Mouse (Mus musculus) intestine, embryonic 14.5 days (tissue): ENCODE data around the gene Hrh2. TPM values are rescaled to one million over a fixed set of nuclear protein-coding genes. Genes with fewer than 3 reads are reported as not detected.
A peak's percentile ranks its signal among the peaks of the same experiment; 100 is the strongest.

Experiments used
- ATAC-seq: fragments of 200-750 bp; cut with Nextera tagmentation; replicated peaks from 2 replicates; pipeline ENCODE4 v1.8.0; 2017; ENCODE audit warnings: low read depth, moderate number of reproducible peaks, moderate TSS enrichment, moderate library complexity; ENCODE audit not compliant: low FRiP score, low TSS enrichment
- DNase-seq: peaks from one replicate; pipeline ENCODE4 v3.0.0-alpha.2; 2018; ENCODE audit warnings: low spot score
- H3K27ac ChIP-seq: fragments of 300-500 bp; sonication (generic); 2 replicates; pipeline ENCODE4 v1.5.1; 2014; ENCODE audit warnings: low read depth, mild to moderate bottlenecking, control low read depth
- H3K27me3 ChIP-seq: fragments of 300-500 bp; sonication (generic); replicated peaks from 2 replicates; pipeline ENCODE4 v1.6.1; 2014; ENCODE audit warnings: low read length, control low read depth; ENCODE audit not compliant: control insufficient read depth, insufficient read depth
- H3K36me3 ChIP-seq: fragments of 300-500 bp; sonication (generic); 2 replicates; pipeline ENCODE4 v1.6.1; 2014; ENCODE audit warnings: low read length, control low read depth; ENCODE audit not compliant: control insufficient read depth, insufficient read depth
- H3K4me1 ChIP-seq: fragments of 300-500 bp; sonication (generic); replicated peaks from 2 replicates; pipeline ENCODE4 v1.6.1; 2014; ENCODE audit warnings: low read length, control low read depth, mixed read lengths; ENCODE audit not compliant: control insufficient read depth, insufficient read depth
- H3K4me2 ChIP-seq: fragments of 300-500 bp; sonication (generic); 2 replicates; pipeline ENCODE4 v1.6.1; 2014; ENCODE audit warnings: low read length
- H3K4me3 ChIP-seq: fragments of 300-500 bp; sonication (generic); 2 replicates; pipeline ENCODE4 v1.5.1; 2014; ENCODE audit warnings: low read depth, low read length, control low read depth, mixed read lengths
- H3K9ac ChIP-seq: fragments of 300-500 bp; sonication (generic); 2 replicates; pipeline ENCODE4 v1.6.1; 2014; ENCODE audit warnings: mild to moderate bottlenecking, low read length
- H3K9me3 ChIP-seq: fragments of 300-500 bp; sonication (generic); 2 replicates; pipeline ENCODE4 v1.6.1; 2016; ENCODE audit warnings: low read length, control low read depth; ENCODE audit not compliant: control insufficient read depth
- WGBS: fragments of 180-500 bp; shearing (Covaris S2); extraction: QIAGEN DNeasy Blood & Tissue Kit; methylation state at CpG from one replicate; pipeline ENCODE4 v1.1.7; 2014; 5-methylcytosine and 5-hydroxymethylcytosine counted together
- polyA plus RNA-seq: library from polyadenylated mRNA; unstranded; fragments of >200 nt; fragmentation: Nextera tagmentation; extraction: Ambion mirVana; gene quantifications from 2 replicates; pipeline ENCODE4 v1.2.1, GENCODE M21; 2014

The Hrh2 gene
- polyA plus RNA-seq, 1 experiment from 2014 or later = 0.16 TPM

- Histone ChIP-seq H3K27me3 (no peaks in the 10 kb centered on the region), H3K9me3 (no peaks in the 10 kb centered on the region), H3K4me2 (no peak overlapping the region), H3K4me1 (no peaks in the 10 kb centered on the region), H3K9ac (no peak overlapping the region), H3K27ac (no peak overlapping the region), H3K36me3 (no peaks in the 10 kb centered on the region), H3K4me3 (no peak overlapping the region)
- 62% methylated on average over 5 of the region's 5 CpGs for WGBS
- DNase-seq (no peak), ATAC-seq (no peak)
Observed at GRCm38 (mm10) chr13:54215266-54215665, 23.3 kb downstream of the Hrh2 start.

GRCm38 (mm10) chr13:54215777-54216316 is 23.9 kb downstream of the Hrh2 start:
- Histone ChIP-seq H3K4me2 (no peak overlapping the region), H3K4me1 (no peaks in the 10 kb centered on the region), H3K9me3 (no peaks in the 10 kb centered on the region), H3K27me3 (no peaks in the 10 kb centered on the region), H3K9ac (no peak overlapping the region), H3K27ac (no peak overlapping the region), H3K36me3 (no peaks in the 10 kb centered on the region), H3K4me3 (no peak overlapping the region)
- ATAC-seq (no peak), DNase-seq (no peak)
- 45% methylated on average over 7 of the region's 7 CpGs for WGBS

- Histone ChIP-seq H3K27ac (no peak overlapping the region), H3K4me1 (no peaks in the 10 kb centered on the region), H3K9ac (no peak overlapping the region), H3K4me2 (no peak overlapping the region), H3K36me3 (no peaks in the 10 kb centered on the region), H3K27me3 (no peaks in the 10 kb centered on the region), H3K9me3 (no peaks in the 10 kb centered on the region), H3K4me3 (no peak overlapping the region)
- ATAC-seq (no peak), DNase-seq (no peak)
- WGBS = 83% methylated on average over 1 of the region's 1 CpGs
Observed at GRCm38 (mm10) chr13:54218341-54218740, 26.4 kb downstream of the Hrh2 start.

GRCm38 (mm10) chr13:54221631-54222179 is 29.8 kb downstream of the Hrh2 start:
- no peak overlapping the region for H3K4me2 ChIP-seq
- ATAC-seq (no peak), DNase-seq (no peak)
- no peaks in the 10 kb centered on the region for H3K27me3 ChIP-seq
- no peak overlapping the region for H3K4me3 ChIP-seq
- WGBS = 85% methylated on average over 4 of the region's 4 CpGs
- no peak overlapping the region for H3K9ac ChIP-seq
- H3K27ac ChIP-seq = no peak overlapping the region
- no peaks in the 10 kb centered on the region for H3K36me3 ChIP-seq
- H3K4me1 ChIP-seq = no peaks in the 10 kb centered on the region
- H3K9me3 ChIP-seq = no peaks in the 10 kb centered on the region

GRCm38 (mm10) chr13:54222921-54223769 is 31.2 kb downstream of the Hrh2 start:
- 62% methylated on average over 13 of the region's 13 CpGs for WGBS
- DNase-seq = no peak

GRCm38 (mm10) chr13:54227916-54228483 is 36.1 kb downstream of the Hrh2 start:
- H3K27me3 ChIP-seq = no peaks in the 10 kb centered on the region
- no peak overlapping the region for H3K4me2 ChIP-seq
- H3K27ac ChIP-seq = no peak overlapping the region
- no peaks in the 10 kb centered on the region for H3K36me3 ChIP-seq
- ATAC-seq = no peak
- 22% methylated on average over 13 of the region's 13 CpGs for WGBS
- no peaks in the 10 kb centered on the region for H3K9me3 ChIP-seq
- no peak overlapping the region for H3K4me3 ChIP-seq
- no peak overlapping the region for H3K9ac ChIP-seq
- DNase-seq = peak; percentile 71
- no peaks in the 10 kb centered on the region for H3K4me1 ChIP-seq

More at GRCm38 (mm10) chr13:54222921-54223769, 31.2 kb downstream of the Hrh2 start:
- Histone ChIP-seq H3K4me3 (no peak overlapping the region), H3K36me3 (no peaks in the 10 kb centered on the region), H3K27me3 (no peaks in the 10 kb centered on the region), H3K4me1 (no peaks in the 10 kb centered on the region), H3K9ac (no peak overlapping the region), H3K9me3 (no peaks in the 10 kb centered on the region), H3K4me2 (no peak overlapping the region), H3K27ac (no peak overlapping the region)
- ATAC-seq = no peak

GRCm38 (mm10) chr13:54230081-54230480 is 38.2 kb downstream of the Hrh2 start:
- Histone ChIP-seq H3K4me2 (no peak overlapping the region), H3K4me1 (no peaks in the 10 kb centered on the region), H3K9me3 (no peaks in the 10 kb centered on the region), H3K27me3 (no peaks in the 10 kb centered on the region), H3K27ac (no peak overlapping the region), H3K9ac (no peak overlapping the region), H3K4me3 (no peak overlapping the region), H3K36me3 (no peaks in the 10 kb centered on the region)
- ATAC-seq (no peak), DNase-seq (no peak)
- 57% methylated on average over 6 of the region's 6 CpGs for WGBS

- 47% methylated on average over 10 of the region's 10 CpGs for WGBS
- no peak for DNase-seq
Observed at GRCm38 (mm10) chr13:54231868-54232267, 39.9 kb downstream of the Hrh2 start.

More at GRCm38 (mm10) chr13:54231868-54232267, 39.9 kb downstream of the Hrh2 start:
- Histone ChIP-seq H3K4me3 (no peak overlapping the region), H3K27ac (no peak overlapping the region), H3K4me2 (no peak overlapping the region), H3K4me1 (no peaks in the 10 kb centered on the region), H3K36me3 (no peaks in the 10 kb centered on the region), H3K9ac (no peak overlapping the region), H3K27me3 (no peaks in the 10 kb centered on the region), H3K9me3 (no peaks in the 10 kb centered on the region)
- ATAC-seq = no peak
